Mouse (Mus musculus) lung, postnatal 10 days (tissue): Measurements from ENCODE around the gene Zfp715.

Source experiments
- DNase-seq: peaks from one replicate; pipeline ENCODE4 v3.0.0; 2021

Zfp715 gene

DNA sequence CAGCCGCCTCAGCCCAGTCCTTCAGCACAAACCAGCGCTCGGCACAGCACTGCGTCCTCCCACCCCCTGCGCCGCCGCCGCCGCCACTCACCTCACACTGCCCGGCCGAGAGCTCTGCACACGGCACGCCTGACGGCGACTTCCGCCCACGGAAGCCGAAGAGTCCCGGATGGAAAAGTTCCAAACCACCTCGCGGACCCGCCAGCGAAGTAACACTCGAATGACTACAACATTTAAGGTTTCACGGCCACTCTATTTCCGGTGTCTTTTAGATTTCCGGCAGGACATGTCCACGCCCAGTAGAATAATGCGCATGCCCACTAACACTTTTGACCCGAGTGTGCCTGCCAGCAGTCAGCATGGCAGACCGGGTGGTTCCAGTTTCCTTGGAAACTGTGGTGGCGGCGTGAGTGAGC is at the start of gene Zfp715:
Zfp715 (minus strand) TSS at position 282 of the 416 bp plus-strand sequence.
- peak; percentile 97 for DNase-seq

DNA sequence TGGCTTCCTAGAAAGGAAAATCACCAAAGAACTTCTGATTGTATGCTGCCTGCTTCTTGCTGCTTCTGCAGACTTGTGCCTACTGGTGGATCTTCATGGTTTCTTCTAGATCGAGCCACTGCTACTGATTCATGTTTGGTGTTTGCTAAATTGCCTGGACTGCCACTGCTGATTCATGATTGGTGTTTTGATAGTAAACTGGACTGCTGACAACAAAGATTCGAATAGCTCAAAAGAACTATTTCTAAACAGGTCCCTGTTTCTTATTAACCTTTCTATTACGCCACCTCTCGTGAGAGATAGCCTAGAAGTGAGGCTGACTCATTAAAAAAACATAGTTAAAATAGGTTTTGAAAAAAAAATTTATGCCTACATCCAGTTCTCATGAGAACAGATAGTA is 48.9 kb upstream of the Zfp715 start:
- no peak for DNase-seq

DNA sequence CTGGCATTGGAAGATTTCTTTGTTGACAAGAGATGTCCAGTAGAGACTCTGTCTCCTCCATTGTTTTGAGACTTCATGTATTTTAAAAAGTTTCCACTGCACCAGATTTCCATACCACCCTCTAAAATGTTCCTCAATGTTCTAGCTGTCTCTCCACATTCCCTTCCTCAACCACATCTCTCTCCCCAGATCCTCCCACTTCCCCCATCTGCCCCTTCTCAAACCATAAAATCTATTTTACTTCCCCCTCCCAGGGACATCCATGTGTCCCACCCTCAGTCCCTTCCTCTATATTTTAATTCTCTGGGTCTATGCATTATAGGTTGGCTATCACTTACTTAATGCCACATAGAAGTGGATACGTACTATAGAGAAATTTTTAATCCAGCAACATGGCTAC is 48.3 kb upstream of the Zfp715 start:
- no peak for DNase-seq

DNA sequence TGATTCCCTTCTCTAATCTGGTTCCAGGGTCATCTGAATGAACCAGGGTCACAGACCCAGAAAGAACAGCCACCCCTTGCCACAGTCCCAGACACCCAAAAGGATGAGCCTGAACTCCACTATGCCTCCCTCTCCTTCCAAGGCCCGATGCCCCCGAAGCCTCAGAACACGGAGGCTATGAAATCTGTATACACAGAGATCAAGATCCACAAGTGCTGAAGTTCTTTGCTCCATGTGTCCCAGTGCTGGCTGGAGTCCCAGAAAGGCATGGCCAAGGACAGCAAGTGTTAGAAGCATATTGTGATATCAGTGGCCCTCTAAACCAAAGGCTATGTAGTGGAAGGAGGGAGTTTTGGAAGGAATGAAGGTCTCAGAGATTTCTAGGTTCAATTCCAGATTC is 45.5 kb upstream of the Zfp715 start:
- no peak for DNase-seq

DNA sequence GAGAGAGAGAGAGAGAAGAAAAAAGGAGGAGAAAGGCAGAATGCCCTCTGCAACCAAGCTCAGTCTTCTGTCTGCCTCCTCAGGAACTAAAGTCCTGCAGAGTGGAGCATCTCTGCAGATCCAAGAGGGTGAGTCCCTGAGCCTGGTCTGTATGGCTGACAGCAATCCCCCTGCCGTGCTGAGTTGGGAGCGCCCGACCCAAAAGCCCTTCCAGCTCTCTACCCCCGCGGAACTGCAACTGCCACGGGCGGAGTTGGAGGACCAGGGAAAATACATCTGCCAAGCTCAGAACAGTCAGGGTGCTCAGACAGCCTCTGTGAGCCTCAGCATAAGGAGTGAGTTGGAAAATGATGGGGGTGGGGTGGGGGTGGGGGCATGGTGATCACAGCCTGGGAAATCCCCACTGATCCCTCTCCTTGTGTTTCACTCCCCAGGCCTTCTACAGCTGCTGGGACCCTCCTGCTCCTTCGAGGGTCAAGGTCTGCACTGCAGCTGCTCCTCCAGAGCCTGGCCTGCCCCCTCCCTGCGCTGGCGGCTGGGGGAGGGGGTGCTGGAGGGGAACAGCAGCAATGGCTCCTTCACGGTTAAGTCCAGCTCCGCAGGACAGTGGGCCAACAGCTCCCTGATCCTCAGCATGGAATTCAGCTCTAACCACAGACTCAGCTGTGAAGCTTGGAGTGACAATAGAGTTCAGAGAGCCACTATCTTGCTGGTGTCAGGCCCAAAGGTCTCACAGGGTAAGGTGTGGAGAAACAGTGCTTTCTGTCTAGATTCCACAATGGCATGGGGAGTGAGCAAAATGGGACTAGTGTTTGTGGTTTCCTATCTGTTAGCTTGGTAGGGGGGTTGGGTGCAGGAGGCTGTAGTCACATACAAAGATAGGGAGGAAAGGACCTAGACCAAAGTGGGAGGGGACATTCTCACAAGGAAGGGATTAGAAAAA is 42.1 kb upstream of the Zfp715 start:
- DNase-seq, result no peak

DNA sequence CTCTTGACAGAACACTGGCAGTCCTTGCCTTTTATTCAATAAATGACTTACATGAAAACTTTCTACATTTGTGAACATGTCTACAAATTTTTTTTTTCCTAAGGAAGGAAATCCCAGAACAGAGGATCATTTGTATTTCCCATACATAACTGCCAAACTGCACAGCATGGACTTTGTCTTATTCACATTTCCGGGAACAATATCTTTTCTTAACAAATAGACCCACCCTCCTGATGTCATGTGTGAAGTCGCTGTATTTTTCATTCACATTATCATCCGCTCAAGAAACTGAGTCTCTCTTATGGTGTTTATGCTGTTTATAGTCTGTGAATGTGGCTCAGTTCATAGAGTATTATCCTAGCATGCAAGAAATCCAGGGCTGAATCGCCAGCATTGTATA is 40.7 kb upstream of the Zfp715 start:
- DNase-seq, result no peak

DNA sequence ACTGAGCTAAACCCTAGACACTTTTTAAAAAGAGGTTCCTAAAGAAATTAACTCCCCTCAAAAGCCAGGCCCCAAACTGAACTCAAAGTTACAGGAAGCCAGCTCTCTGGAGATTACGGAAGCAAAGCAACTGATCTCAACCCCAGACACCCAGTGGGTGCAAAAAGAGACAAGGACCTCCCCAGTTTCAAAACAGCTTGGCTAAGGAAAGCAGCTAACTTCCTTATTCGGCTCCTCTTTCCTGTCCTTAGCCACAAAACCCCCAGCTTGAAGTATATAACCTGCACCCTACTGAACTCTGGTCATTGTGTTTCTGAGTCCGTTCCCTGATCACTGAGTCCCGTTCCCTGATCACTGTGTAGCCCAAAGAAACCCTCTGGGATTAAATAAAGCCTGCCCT is 40.0 kb upstream of the Zfp715 start:
- DNase-seq, result peak; percentile 7

DNA sequence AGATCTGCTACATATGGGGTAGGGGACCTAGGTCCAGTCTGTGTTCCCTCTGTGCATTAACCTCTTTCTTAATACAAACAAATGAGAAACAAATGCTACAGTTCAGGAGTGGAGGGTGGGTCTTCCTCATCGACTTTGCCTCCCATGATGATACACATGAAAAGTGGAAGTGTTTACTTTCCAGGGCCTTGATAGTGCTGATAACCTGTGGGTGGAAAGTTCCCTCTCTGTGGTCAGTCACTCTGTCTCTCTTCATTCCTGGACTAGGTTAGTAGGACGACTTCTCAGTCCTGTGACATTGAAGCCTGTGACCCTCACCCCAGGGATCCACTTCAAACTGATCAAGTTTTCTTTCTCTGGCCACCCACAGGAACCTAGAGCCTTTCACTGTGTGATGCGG is 38.1 kb upstream of the Zfp715 start, which contains the start of gene Siglecf:
Siglecf (plus strand) TSS at position 188 of the 400 bp plus-strand sequence.
- no peak for DNase-seq

DNA sequence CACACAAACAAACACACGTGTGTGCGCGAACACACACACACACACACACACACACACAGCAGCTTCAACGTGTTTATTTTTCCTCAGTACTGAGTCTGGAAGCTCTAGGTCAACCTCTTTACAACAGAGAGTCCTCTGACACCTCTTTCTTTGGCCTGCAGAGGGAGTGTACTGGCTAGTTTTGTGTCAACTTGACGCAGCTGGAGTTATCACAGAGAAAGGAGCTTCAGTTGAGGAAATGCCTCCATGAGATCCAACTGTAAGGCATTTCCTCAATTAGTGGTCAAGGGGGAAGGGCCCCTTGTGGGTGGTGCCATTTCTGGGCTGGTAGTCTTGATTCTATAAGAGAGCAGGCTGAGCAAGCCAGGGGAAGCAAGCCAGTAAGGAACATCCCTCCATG is 36.5 kb upstream of the Zfp715 start:
- DNase-seq, result peak; percentile 22

DNA sequence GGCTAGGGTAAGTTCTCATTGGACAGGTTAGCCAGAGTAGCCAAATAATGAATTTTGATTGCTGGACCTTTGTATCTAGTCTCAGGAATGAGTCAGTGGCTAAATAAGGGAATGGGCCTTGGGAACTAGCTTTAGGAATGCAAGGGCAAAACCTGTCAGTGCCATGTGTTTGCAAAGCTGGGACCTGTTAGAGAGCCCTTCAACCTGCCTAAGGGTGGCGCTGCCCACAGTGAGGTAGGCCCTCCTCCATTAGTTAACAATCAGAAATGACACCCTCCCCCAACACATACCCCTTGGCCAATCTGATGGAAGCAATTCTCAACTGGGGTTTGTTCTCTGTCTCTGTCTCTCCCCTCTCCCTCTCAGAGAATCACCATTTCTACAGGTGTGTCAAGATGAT is 33.5 kb upstream of the Zfp715 start:
- no peak for DNase-seq

DNA sequence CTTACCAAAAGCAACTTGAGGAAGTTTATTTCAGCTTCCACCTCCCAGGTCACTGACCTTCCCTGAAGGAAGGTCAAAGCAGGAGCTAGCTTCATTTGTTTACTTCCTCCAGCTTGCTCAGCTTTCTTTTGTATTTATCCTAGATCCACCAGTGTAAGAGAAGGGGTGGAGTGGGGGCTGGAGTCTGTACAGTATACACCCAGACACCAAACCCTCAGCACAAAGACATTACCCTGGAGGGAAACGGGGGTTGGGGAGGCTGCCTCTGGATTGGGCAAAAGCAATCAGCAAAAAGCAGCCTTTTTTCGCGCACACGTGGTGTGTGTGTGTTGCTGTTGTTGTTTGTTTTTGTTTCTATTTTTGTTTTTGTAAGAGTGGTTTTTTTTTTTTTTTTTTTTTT is 33.1 kb upstream of the Zfp715 start:
- no peak for DNase-seq

DNA sequence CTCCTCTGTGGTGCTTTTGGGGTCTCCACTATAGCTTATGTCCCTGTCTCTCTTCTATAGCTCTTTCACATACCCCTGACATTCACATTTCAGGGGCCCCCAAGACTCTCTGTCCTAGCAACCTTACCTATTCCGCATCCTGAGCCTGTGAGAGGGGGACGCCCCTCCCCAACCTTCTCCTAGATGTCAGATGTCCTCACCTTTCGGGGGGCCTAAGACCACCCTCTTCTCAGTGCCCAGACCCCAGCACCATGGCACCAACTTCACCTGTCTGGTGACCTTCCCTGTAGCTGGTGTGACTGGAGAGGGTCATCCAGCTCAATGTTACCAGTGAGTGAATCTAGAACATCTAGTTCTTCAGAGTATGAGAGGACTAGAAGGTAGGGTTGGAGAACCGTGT is 31.4 kb upstream of the Zfp715 start:
- no peak for DNase-seq

DNA sequence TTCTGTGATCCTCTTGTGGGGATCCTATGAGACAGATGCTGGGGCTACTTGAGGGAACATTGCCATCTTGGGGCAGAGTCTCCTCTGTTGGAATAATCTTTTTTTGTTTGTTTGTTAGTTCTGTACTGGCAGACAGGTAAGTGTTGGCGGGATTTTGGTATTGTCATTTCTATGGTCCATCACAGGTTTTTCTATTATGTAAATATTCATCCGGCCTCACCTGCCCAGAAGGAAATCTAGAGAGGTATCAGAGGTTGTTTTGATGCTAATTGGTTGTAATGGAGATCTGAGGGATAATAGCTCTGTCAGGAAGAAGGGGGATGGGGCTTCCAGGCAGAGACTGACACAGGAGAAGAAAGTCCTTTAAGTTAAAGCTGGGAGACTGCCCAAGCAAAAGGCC is 30.9 kb upstream of the Zfp715 start:
- no peak for DNase-seq

DNA sequence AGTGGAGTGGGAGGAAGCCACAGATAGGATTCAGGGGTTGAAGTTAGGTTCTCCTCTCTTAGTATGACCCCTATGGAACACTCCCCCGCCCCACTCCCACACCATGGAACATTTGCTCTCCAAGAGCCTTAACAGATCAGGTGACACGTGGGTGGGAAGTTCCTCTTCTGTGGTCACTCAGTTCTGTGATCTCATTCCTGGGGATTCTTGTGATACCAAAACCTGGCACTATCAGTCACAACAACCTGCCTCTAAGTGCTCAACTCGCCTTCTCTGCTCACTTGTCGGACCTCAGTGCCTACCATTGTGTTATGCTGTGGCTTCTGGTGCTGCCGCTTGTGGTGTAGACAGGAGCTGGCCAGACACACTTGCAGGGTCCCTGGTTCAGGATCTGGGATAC is 30.1 kb upstream of the Zfp715 start:
- DNase-seq, result no peak

DNA sequence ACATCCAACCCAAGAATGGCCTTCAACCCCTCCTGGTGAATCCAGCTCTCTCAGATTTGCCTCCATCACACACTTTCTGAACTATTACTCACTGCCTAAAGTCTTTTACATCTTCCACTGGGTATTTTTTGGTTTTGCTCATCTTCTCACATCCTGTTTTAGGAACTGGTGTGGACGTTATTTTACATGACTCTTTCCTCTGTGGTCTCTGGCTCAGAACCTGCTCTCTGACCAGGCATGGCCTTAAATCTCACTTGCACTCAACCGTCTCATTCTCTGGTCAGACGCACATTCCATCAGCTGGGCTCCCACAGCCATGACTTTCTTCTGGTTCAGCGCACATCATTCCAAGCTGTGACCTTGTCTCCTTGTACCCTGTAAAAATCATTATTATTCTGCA is 27.7 kb upstream of the Zfp715 start:
- no peak for DNase-seq

DNA sequence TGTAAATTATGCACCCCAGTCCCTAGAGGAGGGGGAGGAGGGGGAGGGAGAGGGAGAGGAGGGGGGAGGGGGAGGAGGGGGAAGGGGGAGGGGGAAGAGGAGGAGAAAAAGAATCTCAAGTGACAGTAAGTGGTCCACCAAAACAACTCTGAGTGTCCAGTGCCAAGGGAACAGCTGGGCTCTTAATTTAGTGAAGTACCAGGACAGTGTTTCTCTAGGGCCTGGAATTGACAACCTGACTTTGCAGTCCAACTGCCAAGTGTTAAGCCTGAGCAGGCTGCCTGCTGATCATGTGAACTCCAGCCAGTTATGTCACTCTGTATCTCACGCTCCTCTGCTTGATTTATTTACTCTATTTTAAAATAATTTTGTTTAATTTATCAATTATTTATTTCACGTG is 20.8 kb upstream of the Zfp715 start:
- no peak for DNase-seq

DNA sequence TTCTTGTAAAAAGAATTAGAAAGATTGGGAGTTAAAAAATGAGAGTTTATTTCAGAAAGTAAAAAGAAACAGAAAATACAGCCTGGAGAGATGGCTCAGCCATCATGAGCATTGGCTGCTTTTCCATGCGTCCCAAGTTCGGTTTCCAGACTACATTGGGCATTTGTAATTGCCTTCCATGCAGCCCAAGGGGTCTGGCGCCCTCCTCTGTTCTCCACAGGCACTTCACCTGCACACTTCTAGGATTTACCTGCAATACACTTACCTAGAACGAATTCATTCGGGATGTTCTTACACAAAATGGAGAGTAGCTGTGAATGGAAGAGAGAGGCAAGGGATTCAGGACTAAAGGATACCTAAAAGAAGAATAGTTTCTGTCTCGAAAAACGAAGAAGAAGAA is 20.1 kb upstream of the Zfp715 start:
- DNase-seq, result peak; percentile 30

DNA sequence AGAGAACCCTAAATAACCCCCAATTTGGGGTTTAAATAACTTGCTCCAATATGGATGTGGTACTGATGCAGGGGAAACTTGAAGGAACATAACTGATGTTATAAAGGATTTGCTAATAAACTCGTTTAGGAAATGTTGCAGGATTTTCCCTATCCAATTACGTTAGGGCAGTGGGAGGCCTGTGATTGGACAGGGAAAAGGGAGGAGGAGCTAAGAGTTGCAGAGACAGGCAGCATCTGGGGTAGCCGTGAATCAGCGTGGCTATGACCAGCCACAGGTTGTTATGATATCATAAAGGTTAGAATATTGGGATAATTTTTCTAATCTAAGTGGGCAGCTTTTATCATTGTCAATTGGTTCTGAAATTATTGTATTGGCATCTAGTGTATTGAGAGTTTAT is 15.0 kb upstream of the Zfp715 start:
- no peak for DNase-seq

DNA sequence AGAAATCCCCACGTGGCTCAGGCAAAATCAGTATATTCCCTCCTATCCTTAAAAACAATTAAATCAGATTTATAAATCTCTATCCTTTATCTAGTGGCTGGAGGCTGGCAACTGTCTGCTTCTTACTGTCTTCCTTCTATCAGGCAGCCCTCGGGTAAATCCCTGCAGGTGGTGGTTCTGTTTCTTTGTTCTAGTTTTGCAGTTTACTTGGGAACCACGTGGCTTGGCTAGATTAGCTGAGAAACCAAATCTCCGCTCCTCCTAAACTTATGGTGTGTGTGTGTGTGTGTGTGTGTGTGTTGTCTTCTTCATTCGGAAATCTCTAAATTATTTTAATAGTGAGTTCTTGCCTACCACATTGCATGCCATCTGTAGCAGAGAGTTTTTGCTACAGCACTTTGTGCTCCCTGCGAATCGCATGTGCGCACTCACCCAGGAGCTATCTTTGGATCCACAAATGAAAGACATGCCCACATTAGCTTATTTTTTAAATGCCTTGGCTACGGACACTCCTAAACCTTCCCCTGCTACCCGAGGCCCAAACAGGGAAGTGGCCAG is 13.2 kb upstream of the Zfp715 start:
- DNase-seq, result no peak

DNA sequence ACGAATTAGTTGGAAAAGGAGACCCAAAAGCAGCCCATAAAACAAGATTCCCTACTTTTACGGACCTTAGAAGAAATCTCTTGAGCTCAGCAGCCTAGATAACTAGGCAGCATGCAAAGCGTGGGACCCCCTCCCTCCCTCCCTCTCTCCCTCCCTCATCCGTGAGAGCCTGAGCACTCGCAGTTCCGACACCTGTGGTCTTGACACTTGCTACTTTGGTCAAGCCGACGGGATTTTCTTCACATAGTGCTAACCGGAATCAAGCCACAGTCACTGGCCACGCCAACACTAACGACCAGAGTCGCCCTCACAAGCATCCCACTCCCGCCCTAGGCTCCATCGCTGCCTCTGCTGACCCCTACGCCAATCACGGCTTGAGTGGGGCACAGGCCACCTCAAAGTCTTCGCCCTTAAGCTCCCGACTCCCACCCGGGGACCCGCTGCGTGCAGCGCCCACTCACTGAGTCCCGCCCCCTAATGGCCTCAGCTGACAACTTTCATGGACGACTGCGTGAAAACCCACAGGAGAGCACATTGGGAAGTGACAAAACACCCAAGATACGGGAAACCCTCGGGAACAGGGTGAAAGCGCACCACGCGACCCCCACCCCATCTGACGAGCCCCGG is 595 bp downstream of the Zfp715 start:
- DNase-seq, result no peak

DNA sequence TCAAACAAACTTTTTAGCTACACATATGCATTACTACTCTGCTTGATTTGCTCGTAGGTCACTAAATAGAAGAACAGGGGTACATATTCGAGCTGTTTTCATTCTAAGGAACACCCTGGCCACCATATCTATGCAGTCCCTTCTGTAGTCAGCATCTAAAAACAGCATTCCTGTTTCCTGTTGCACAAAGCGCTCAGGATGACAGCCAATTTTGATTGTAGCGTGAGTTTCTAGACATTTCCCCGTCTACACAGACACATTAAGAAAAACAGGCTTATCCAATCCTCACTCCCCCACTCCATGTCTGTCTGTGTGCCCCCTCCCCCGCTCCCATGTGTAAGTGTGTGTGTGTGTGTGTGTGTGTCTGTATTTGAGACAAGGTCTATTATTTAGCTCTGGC is 1.5 kb downstream of the Zfp715 start:
- peak; percentile 8 for DNase-seq

DNA sequence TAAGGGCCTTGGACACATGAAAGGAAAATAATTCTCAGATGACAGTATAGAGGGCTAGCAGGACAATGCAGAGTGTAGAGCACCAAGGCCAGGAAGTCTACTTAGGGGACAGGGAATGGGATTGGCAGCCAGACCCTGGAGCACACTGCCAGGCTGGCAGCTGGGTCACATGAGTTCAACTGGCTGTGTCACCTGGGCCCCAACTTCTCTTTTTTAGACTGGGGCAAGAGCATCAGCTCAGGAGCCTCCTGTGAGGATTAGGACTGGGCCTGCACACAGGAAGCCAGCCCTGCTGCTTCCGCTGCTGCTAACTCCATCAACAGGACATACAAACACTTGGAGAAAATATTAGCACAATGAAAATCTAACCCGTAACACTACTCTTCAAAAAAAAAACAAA is 4.0 kb downstream of the Zfp715 start:
- no peak for DNase-seq

DNA sequence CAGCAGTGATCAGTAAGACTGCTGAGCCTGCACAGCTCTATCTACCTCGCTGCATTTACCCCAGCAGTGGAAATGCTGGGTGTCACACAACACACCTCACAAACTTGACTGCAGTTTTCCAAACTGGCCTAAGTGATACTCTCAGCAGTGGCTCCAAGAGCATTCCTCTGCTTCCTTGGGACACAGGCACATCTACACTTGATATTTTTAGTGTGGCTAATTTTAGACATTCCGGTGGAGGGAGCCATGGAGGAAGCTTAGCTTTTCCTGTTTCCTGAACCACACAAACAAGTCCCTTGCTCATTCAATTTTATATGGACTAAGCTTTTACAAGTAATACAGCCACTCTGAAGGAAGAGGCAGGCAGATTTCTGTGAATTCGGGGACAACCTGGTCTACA is 7.9 kb downstream of the Zfp715 start:
- DNase-seq, result peak; percentile 41

DNA sequence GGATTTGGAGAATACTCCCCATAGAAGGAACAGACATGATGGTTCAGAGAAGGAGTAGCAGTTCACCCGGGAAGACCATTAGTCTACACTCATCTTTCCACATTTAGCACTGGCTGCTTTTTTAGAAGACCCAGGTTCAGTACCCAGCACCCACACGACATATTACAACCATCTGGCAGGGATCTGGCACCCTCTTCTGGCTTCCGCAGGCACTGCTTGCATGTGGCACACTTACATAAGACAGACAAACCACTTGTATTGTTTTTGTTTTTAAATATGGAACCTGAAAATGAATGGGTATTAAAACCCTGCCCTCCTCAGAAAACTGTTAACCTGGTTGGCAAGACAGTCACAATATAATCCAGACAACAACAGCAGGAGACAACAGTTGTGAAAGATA is 21.6 kb downstream of the Zfp715 start:
- DNase-seq, result no peak
